Mouse (Mus musculus) MEL (cell line): ENCODE measurements at regions not wholly inside any gene's neighbourhood (a gene's known extent, or its start where the extent isn't known, plus 50 kb on each side); places are given as distances from the start of the nearest gene placed in this dataset.

Experiments used
- ELF1 ChIP-seq: IDR thresholded peaks from 2 replicates; pipeline ENCODE4 v1.6.1; 2014; ENCODE audit warnings: low read depth, mild to moderate bottlenecking, inconsistent platforms, low read length, improper control_type of control experiment, moderate library complexity
- EP300 ChIP-seq, 2 experiments: IDR thresholded peaks; 2 replicates each; pipeline ENCODE4 v1.6.1; 2011; ENCODE audit warnings: improper control_type of control experiment in 2 of 2, low read length in 2 of 2, low read depth in 1 of 2, mild to moderate bottlenecking in 1 of 2
- USF1 ChIP-seq: IDR thresholded peaks from 2 replicates; pipeline ENCODE4 v1.6.1; 2014; ENCODE audit warnings: low read depth, mild to moderate bottlenecking, inconsistent platforms, low read length, improper control_type of control experiment, moderate library complexity

GRCm38 (mm10) chr11:79773755-79774154, 182.7 kb downstream of the Rab11fip4 start:
- TF ChIP-seq USF1: no peak
- TF ChIP-seq EP300 (IDR thresholded peaks at IDR 0.05; ENCODE audit: low read depth in 1 of 2, low read length in 2 of 2): no peak
- no peak for TF ChIP-seq ELF1
